Mouse (Mus musculus): ENCODE measurements around the gene Olfr316.

DNA sequence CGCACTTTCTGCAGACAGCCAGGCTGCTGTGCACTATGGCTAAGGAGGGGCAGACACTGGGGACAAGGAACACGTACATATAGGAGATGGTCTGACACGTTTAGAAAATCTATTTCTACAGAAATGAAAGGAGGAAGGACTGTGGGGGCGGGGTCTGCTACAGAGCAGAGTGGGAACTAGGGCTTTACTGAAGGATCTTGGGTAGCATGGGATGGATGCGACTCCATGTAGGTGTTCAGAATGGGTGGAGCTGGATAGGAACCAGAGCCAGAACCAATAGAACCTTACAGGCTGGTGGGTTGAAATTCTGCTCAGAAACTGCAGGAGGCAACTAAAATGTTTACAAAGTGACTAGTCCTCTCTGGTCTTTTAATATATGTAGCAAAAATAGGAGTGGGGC, 47.2 kb downstream of the Olfr316 start:
- TF ChIP-seq CTCF (IDR thresholded peaks at IDR 0.05; ENCODE audit: borderline replicate concordance, insufficient read depth, low read depth, low read length) (no peak), POLR2A (IDR thresholded peaks at IDR 0.05; ENCODE audit: borderline replicate concordance, insufficient read depth, low read length) (no peak)

Measured in cerebellum, adult 2 months (tissue).